ENCODE assay signal across 8 mouse cellular contexts in genomic region chr13:18868030-18868490, GRCm38 (mm10).
DNase-seq lines count a peak whose midpoint lies in the region; ATAC-seq and TF ChIP-seq lines count a peak whose summit lies in the region.

No protein-coding gene starts in this region.

- intact Hi-C loops in heart, adult 2 months (cut with DNase I) = loop anchor here (2.0 to 10.0 kb wide), 2 partner anchors 239 to 267 kb away; no protein-coding TSS in a partner anchor

- no peak for TF ChIP-seq POLR2A in heart, adult 2 months (IDR thresholded peaks at IDR 0.05; ENCODE audit: insufficient read depth, low read depth, low read length)
- TF ChIP-seq POLR2A in lung, adult 2 months (IDR thresholded peaks at IDR 0.05; ENCODE audit: borderline replicate concordance, extremely low read depth, low read depth, low read length) = no peak

- peak; percentile 77 for TF ChIP-seq CTCF in heart, adult 2 months (IDR thresholded peaks at IDR 0.05)
- peak; percentile 49 for TF ChIP-seq CTCF in lung, adult 2 months (IDR thresholded peaks at IDR 0.05; ENCODE audit: insufficient read depth, low read length)

- DNase-seq in heart, adult 2 months = no peak
- no peak for DNase-seq in heart, adult 11 months
- DNase-seq in NIH3T3 (ENCODE audit: low read depth) = peak; percentile 69
- peak; percentile 18 for DNase-seq in embryo, embryonic 9.5 days (ENCODE audit: extremely low spot score)
- DNase-seq in lung, adult 2 months = no peak
- DNase-seq in right cerebral cortex, postnatal 4 days = peak; percentile 37
- no peak for DNase-seq in frontal cortex, postnatal 14 days (ENCODE audit: low spot score in 2 of 2)

- no peak overlapping the region for H3K4me2 ChIP-seq in intestine, embryonic 16.5 days (ENCODE audit: low read depth, low read length)

- no peak for TF ChIP-seq EP300 in heart, adult 2 months (IDR thresholded peaks at IDR 0.05; ENCODE audit: insufficient read depth, low read depth, low read length)

- H3K36me3 ChIP-seq in heart, adult 2 months (ENCODE audit: control insufficient read depth, insufficient read depth, low read length) = no peaks in the 10 kb centered on the region
- H3K36me3 ChIP-seq in intestine, embryonic 16.5 days (ENCODE audit: control insufficient read depth, insufficient read depth, low read length) = no peaks in the 10 kb centered on the region

- H3K9me3 ChIP-seq in intestine, embryonic 16.5 days (ENCODE audit: control insufficient read depth, low read length) = no peaks in the 10 kb centered on the region

- no peak overlapping the region for H3K27ac ChIP-seq in heart, adult 2 months
- H3K27ac ChIP-seq in intestine, embryonic 16.5 days (ENCODE audit: low read length) = no peak overlapping the region

- WGBS in heart, adult 2 months = 51% methylated on average over 5 of the region's 5 CpGs
- WGBS in intestine, embryonic 16.5 days = 32% methylated on average over 5 of the region's 5 CpGs
- WGBS in lung, adult 2 months = 27% methylated on average over 5 of the region's 5 CpGs

- peak; percentile 96 for ATAC-seq in intestine, embryonic 16.5 days

- H3K4me3 ChIP-seq in heart, adult 2 months = no peak overlapping the region
- no peak overlapping the region for H3K4me3 ChIP-seq in intestine, embryonic 16.5 days (ENCODE audit: low read length)
- H3K4me3 ChIP-seq in lung, adult 2 months (replicated peaks; ENCODE audit: extremely low read depth, low read depth, low read length) = no peak overlapping the region

- no peaks in the 10 kb centered on the region for H3K27me3 ChIP-seq in heart, adult 2 months (ENCODE audit: control insufficient read depth, insufficient read depth, low read length)
- H3K27me3 ChIP-seq in intestine, embryonic 16.5 days (replicated peaks; ENCODE audit: control insufficient read depth, insufficient read depth, low read length) = no peaks in the 10 kb centered on the region

- no peaks in the 10 kb centered on the region for H3K4me1 ChIP-seq in heart, adult 2 months (ENCODE audit: control insufficient read depth, insufficient read depth, low read length)
- H3K4me1 ChIP-seq in intestine, embryonic 16.5 days (ENCODE audit: control insufficient read depth, insufficient read depth, low read length) = 0 out of 2 replicates have a peak, but pooled peaks cover 3% of the 10 kb centered on the region
- H3K4me1 ChIP-seq in lung, adult 2 months (ENCODE audit: control insufficient read depth, insufficient read depth, low read length) = no peaks in the 10 kb centered on the region

- H3K9ac ChIP-seq in heart, adult 2 months (ENCODE audit: low read depth, low read length) = no peak overlapping the region
- H3K9ac ChIP-seq in intestine, embryonic 16.5 days (ENCODE audit: low read depth, low read length) = no peak overlapping the region

- H3K79me2 ChIP-seq in heart, adult 2 months (replicated peaks; ENCODE audit: control insufficient read depth, insufficient read depth, low read length) = no peaks in the 10 kb centered on the region

Comparison
In these comparisons a context has a peak if more than half of its experiments do, and no peak if none do; other contexts are left out.
1. DNase-seq: peak in NIH3T3 (single experiment), embryo, embryonic 9.5 days (single experiment) and right cerebral cortex, postnatal 4 days (single experiment); none in heart, adult 2 months (0 of 2), heart, adult 11 months (single experiment), lung, adult 2 months (single experiment) and frontal cortex, postnatal 14 days (0 of 2).